Mouse (Mus musculus) thymus, adult 2 months (tissue): ENCODE measurements around the gene Map3k21. TPM values are rescaled to one million over a fixed set of nuclear protein-coding genes. Genes with fewer than 3 reads are reported as not detected.

ENCODE experiments used
- DNase-seq: peaks from one replicate; pipeline ENCODE4 v3.0.0; 2021
- H3K27ac ChIP-seq: fragments of 200-500 bp; 2 replicates; pipeline ENCODE4 v1.5.1; 2012; ENCODE audit warnings: low read length, control low read depth; ENCODE audit not compliant: control insufficient read depth, insufficient read depth
- H3K27me3 ChIP-seq: fragments of 200-500 bp; 2 replicates; pipeline ENCODE4 v1.6.1; 2012; ENCODE audit warnings: mild to moderate bottlenecking, low read length, moderate library complexity, mixed read lengths; ENCODE audit not compliant: control insufficient read depth, insufficient read depth
- H3K36me3 ChIP-seq: fragments of 200-500 bp; 2 replicates; pipeline ENCODE4 v1.6.1; 2012; ENCODE audit warnings: mild to moderate bottlenecking, low read length, moderate library complexity; ENCODE audit not compliant: control insufficient read depth, insufficient read depth
- H3K4me1 ChIP-seq: fragments of 200-500 bp; replicated peaks from 2 replicates; pipeline ENCODE4 v1.6.1; 2012; ENCODE audit warnings: low read length; ENCODE audit not compliant: control insufficient read depth, insufficient read depth
- H3K4me3 ChIP-seq: fragments of 200-500 bp; 2 replicates; pipeline ENCODE4 v1.5.1; 2012; ENCODE audit warnings: mild to moderate bottlenecking, low read length, control low read depth, moderate library complexity; ENCODE audit not compliant: control insufficient read depth, insufficient read depth
- CTCF ChIP-seq: fragments of 200-500 bp; IDR thresholded peaks from 2 replicates; pipeline ENCODE4 v1.5.1; 2012; ENCODE audit warnings: mild to moderate bottlenecking, control low read depth, low read length, moderate library complexity, borderline replicate concordance; ENCODE audit not compliant: control insufficient read depth, poor library complexity, insufficient read depth; ENCODE audit errors: extremely low read depth
- POLR2A ChIP-seq: fragments of 200-500 bp; IDR thresholded peaks from 2 replicates; pipeline ENCODE4 v1.6.1; 2012; ENCODE audit warnings: mild to moderate bottlenecking, low read length, control low read depth, moderate library complexity; ENCODE audit not compliant: control insufficient read depth, poor library complexity, insufficient read depth; ENCODE audit errors: extremely low read depth
- WGBS: fragments of 180-500 bp; shearing (Covaris S2); methylation state at CpG from one replicate; pipeline ENCODE4 v1.1.7; 2018; 5-methylcytosine and 5-hydroxymethylcytosine counted together
- polyA plus RNA-seq: library from polyadenylated mRNA; depleted of rRNA; stranded (reverse); fragments of >200 nt; gene quantifications from 2 replicates; pipeline ENCODE4 v1.2.3, GENCODE M21; 2012; rRNA removed

Gene Map3k21
- 0.03 TPM in 2 replicates for polyA plus RNA-seq

DNA sequence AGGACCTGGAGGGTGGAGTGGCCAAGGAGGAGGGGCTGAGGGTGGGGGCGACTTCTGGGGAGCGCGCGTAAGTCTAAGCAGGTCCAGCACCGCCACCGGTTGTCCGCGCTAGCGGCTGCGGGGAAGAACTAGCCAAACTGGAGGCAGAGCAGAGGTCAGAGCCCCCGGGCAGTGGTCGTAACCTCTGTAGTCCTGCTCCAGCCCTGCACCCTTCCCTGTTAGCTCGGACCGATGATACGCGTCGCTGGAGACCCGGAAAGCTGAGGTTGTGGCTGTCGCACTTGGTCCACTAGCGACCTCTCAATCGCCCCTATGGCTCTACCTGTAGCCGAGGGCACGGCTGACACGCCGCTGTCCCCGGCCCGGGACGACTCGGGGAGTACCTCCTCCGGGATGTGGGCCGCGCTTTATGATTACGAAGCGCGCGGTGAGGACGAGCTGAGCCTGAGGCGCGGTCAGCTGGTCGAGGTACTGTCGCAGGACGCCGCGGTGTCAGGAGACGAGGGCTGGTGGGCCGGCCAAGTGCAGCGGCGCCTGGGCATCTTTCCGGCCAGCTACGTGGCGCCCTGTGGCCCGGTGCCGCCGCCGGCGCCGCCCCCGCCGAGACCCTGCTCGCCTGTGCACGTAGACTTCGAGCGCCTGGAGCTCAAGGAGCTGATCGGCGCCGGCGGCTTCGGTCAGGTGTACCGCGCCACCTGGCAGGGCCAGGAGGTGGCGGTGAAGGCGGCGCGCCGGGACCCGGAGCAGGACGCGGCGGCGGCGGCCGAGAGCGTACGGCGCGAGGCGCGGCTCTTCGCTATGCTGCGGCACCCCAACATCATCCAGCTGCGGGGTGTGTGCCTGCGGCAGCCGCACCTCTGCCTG, at the start of gene Map3k21:
Map3k21 (plus strand) TSS at position 86 of the 864 bp plus-strand sequence.
- WGBS = 2% methylated on average over 85 of the region's 93 CpGs
- TF ChIP-seq CTCF (no peak), POLR2A (no peak)
- DNase-seq = no peak
- Histone ChIP-seq H3K4me1 (no peaks in the 10 kb centered on the region; the same call in 1 of the 2 replicates), H3K27ac (no peak within 1 kb of the TSS), H3K27me3 (peaks cover 14% of the 10 kb centered on the region), H3K4me3 (no peak within 1 kb of the TSS), H3K36me3 (no peaks in the 10 kb centered on the region)

DNA sequence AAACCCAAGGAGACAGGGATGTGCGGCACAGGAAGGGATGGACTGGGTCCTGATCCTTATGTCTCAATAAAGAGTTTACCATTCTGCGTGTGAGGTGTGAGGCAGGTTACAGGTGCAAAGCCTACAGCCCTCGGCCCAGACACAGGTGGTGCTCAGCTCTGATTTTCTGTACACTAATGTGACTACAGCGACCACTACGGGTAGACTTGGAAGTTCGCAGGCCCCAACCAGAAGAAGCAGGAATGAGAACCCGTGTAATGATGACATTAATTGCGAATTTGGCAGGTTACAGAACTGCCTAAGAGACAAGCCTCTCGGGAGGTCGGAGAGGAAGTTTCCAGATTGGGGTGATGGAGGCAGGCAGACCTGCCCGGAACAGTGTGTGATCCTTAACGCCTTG, 44.1 kb upstream of the Map3k21 start:
- peaks cover 5% of the 10 kb centered on the region for H3K4me1 ChIP-seq
- TF ChIP-seq POLR2A (no peak), CTCF (no peak)
- no peaks in the 10 kb centered on the region for H3K27me3 ChIP-seq
- no peak overlapping the region for H3K4me3 ChIP-seq
- DNase-seq = no peak
- H3K36me3 ChIP-seq = no peaks in the 10 kb centered on the region
- WGBS = 77% methylated on average over 12 of the region's 12 CpGs
- no peak overlapping the region for H3K27ac ChIP-seq

DNA sequence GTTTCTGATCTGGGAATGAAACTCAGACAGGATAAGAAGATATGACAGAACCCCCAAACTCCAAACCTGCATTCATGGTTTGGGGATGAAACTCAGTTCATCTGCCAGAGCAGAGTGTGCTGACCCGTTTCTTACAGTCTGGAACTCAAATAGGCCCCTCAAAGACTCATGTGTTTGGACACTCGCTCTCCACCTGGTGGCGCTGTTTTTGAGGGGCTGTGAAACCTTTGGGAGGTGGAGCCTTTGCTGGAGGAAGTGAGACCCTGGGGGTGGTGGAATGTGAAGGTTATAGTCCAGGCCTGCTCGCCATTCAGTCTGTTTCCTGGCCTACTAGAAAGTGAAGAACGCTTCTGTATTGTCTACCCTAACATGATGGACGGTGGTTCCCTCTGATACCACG, 41.7 kb upstream of the Map3k21 start:
- 74% methylated on average over 7 of the region's 7 CpGs for WGBS
- no peak for DNase-seq
- H3K4me3 ChIP-seq = no peak overlapping the region
- H3K27me3 ChIP-seq = no peaks in the 10 kb centered on the region
- TF ChIP-seq POLR2A (no peak), CTCF (no peak)
- H3K4me1 ChIP-seq = peaks cover 4% of the 10 kb centered on the region; the same call in 1 of the 2 replicates
- no peaks in the 10 kb centered on the region for H3K36me3 ChIP-seq
- H3K27ac ChIP-seq = no peak overlapping the region

DNA sequence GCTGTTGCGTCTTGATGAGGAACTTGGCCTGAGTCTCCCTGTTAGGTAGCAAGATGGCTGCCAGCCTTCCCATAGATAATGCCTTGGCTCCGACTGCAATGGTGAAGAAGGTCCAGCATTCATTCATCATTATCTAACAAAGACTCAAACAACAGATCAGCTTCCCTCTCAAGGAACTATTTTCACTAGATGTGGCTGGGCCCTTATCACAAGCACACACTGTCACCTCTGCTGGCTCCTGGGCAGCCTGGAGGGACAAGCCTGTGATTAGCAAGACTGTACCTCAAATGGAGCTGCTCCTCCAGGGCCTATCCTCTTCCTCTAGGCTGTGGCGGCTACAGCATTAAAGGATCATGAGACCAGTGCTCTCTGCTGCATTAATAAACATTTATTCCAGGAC, 40.5 kb upstream of the Map3k21 start:
- TF ChIP-seq POLR2A (no peak), CTCF (no peak)
- Histone ChIP-seq H3K4me3 (no peak overlapping the region), H3K27me3 (no peaks in the 10 kb centered on the region), H3K27ac (no peak overlapping the region), H3K36me3 (no peaks in the 10 kb centered on the region), H3K4me1 (peaks cover 4% of the 10 kb centered on the region; the same call in 1 of the 2 replicates)
- DNase-seq = no peak
- WGBS = 96% methylated on average over 3 of the region's 3 CpGs

DNA sequence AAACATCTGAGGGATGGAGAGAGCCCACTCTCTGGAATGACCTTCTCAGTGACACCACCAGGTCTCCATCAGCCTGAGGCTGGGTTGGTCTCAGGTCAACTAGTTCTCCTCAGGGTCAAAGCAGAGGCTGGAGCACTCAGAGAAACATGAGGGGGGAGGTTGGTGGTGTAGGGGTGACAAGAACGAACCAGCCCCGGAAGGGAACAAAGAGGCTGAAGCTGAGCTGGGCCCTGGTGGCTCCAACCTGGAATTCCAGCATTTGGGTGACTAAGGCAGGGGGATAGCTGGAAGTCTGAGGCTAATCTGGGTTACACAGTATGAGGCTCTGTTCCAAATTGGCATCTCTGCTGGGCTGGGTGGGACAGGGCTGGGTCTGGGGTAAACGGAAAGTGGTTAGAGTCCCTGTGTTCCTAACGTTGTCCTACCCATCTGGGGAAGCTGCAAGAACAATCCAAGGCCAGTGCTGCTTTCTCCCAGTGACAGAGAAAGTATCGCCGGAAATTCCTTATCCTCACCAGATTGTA, 40.0 kb upstream of the Map3k21 start:
- Histone ChIP-seq H3K27me3 (no peaks in the 10 kb centered on the region), H3K4me3 (no peak overlapping the region), H3K27ac (no peak overlapping the region), H3K36me3 (no peaks in the 10 kb centered on the region), H3K4me1 (peaks cover 4% of the 10 kb centered on the region; the same call in 1 of the 2 replicates)
- TF ChIP-seq POLR2A (no peak), CTCF (no peak)
- WGBS = 52% methylated on average over 6 of the region's 6 CpGs
- no peak for DNase-seq

DNA sequence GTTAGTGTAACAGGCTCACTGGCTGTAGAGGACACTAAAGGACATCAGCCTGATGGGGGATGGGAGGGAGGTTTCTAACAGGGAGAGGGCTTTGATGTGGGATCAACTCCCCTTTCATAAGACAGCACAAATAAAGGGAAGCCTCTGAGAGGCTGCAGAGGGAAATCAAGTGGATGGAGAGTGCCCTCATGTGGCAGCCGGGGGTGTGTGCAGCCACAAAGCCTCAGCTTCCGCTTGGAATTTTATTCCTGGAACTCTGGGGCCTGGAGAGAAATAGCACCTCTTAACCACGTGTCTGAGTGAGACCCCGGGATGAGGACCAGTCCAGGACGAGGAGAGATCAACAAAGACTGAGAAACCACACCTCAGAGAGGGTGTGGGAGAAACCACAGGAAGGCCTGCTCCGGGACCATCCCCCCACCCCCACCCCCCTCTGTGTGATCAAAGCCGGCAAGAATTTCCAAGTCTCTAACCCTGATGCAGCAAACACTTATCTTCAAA, 39.4 kb upstream of the Map3k21 start:
- TF ChIP-seq POLR2A (0 out of 2 replicates have a peak, but pooled peaks have one; percentile 8), CTCF (peak; percentile 78; the same call in 1 of the 2 replicates)
- Histone ChIP-seq H3K36me3 (no peaks in the 10 kb centered on the region), H3K4me3 (no peak overlapping the region), H3K4me1 (peaks cover 4% of the 10 kb centered on the region; the same call in 1 of the 2 replicates), H3K27ac (no peak overlapping the region), H3K27me3 (no peaks in the 10 kb centered on the region)
- WGBS = under 1% methylated on average over 7 of the region's 7 CpGs
- DNase-seq = peak; percentile 28
